Mouse (Mus musculus): Measurements from ENCODE around the gene Serpina3g. TPM values are rescaled to one million over a fixed set of nuclear protein-coding genes. Genes with fewer than 3 reads are reported as not detected.

Gene Serpina3g
- polyA plus RNA-seq, 1 experiment from 2014 or later, result 0.33 TPM

DNA sequence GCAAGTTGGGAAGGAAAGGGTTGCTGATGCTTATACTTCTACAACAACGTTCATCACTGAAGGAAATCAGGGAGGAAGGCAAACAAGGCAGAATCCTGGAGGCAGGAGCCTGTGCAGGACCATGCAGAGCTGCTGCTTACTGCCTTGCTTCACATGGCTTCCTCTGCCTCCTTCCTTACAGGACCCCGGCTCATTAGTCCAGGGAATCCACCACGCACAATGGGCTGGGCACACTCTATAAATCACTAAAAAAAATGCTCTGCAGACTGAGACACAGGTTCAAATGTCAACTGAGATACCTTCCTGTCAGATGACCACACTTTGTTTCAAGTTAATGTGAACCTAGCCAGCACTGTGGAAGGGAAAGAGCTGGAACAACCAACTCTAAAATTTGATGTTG is 25.0 kb downstream of the Serpina3g start:
- WGBS, result 53% methylated on average over 3 of the region's 3 CpGs

DNA sequence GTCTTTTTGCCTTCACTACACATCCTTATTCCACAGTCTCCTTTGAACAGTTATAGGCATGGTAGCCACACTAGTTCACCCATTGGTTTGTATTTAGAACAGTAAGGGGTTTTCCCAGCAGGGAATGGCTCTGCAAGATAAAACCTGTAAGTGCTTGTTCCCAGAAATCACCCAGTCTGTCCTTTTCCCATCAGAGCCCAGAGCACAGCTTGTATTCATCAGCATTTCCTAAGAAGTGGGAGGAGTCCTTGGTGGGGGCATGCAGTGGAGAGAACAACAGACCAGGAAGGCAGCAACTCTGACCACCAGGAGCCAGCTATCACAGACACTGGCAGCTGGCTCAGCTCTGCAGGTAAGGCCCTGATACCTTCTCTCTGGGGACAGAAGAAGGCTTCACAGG is 26.8 kb downstream of the Serpina3g start, which contains the start of gene Serpina3i:
Gene Serpina3i (plus strand): TSS at position 260 of the 400 bp plus-strand sequence.
- no peaks in the 10 kb centered on the region for H3K27me3 ChIP-seq (ENCODE audit: control insufficient read depth, insufficient read depth, low read length)
- no peak for DNase-seq (ENCODE audit: low spot score)
- no peak within 1 kb of the TSS for H3K4me3 ChIP-seq (ENCODE audit: low read depth, low read length)
- no peak within 1 kb of the TSS for H3K27ac ChIP-seq (ENCODE audit: low read depth, low read length)
- H3K4me1 ChIP-seq (ENCODE audit: control insufficient read depth, insufficient read depth, low read length), result no peaks in the 10 kb centered on the region
- no peak for ATAC-seq (ENCODE audit: insufficient read depth, low FRiP score, low TSS enrichment)
- no peak within 1 kb of the TSS for H3K9ac ChIP-seq (ENCODE audit: low read length)
- H3K36me3 ChIP-seq (ENCODE audit: control insufficient read depth, insufficient read depth, low read length), result no peaks in the 10 kb centered on the region
- no peaks in the 10 kb centered on the region for H3K9me3 ChIP-seq (ENCODE audit: control insufficient read depth, low read length)
- no peak within 1 kb of the TSS for H3K4me2 ChIP-seq (ENCODE audit: low read depth)

More for the DNA sequence above, 25.0 kb downstream of the Serpina3g start:
- H3K4me3 ChIP-seq (ENCODE audit: low read depth, low read length), result no peak overlapping the region
- no peak overlapping the region for H3K4me2 ChIP-seq (ENCODE audit: low read depth)
- DNase-seq (ENCODE audit: low spot score) (no peak), ATAC-seq (ENCODE audit: insufficient read depth, low FRiP score, low TSS enrichment) (no peak)
- H3K4me1 ChIP-seq (ENCODE audit: control insufficient read depth, insufficient read depth, low read length), result no peaks in the 10 kb centered on the region
- H3K27me3 ChIP-seq (ENCODE audit: control insufficient read depth, insufficient read depth, low read length), result no peaks in the 10 kb centered on the region
- H3K36me3 ChIP-seq (ENCODE audit: control insufficient read depth, insufficient read depth, low read length), result no peaks in the 10 kb centered on the region
- H3K27ac ChIP-seq (ENCODE audit: low read depth, low read length), result no peak overlapping the region
- H3K9ac ChIP-seq (ENCODE audit: low read length), result no peak overlapping the region
- H3K9me3 ChIP-seq (ENCODE audit: control insufficient read depth, low read length), result no peaks in the 10 kb centered on the region

DNA sequence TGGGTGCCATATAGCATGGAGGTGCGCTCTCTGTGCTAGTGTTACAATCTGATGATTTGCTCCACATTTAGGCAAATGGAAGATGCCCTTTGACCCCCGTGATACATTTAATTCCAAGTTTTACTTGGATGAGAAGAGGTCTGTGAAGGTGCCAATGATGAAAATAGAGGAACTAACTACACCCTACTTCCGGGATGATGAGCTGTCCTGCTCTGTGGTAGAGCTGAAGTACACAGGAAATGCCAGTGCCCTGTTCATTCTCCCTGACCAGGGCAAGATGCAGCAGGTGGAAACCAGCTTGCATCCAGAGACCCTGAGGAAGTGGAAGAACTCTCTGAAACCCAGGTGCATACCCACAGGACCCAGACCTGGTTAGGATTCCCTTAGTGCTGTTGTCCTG is 30.3 kb downstream of the Serpina3g start:
- H3K36me3 ChIP-seq (ENCODE audit: control insufficient read depth, insufficient read depth, low read length), result no peaks in the 10 kb centered on the region
- no peaks in the 10 kb centered on the region for H3K9me3 ChIP-seq (ENCODE audit: control insufficient read depth, low read length)
- no peak overlapping the region for H3K9ac ChIP-seq (ENCODE audit: low read length)
- WGBS, result 88% methylated on average over 3 of the region's 3 CpGs
- DNase-seq (ENCODE audit: low spot score) (no peak), ATAC-seq (ENCODE audit: insufficient read depth, low FRiP score, low TSS enrichment) (no peak)
- no peaks in the 10 kb centered on the region for H3K4me1 ChIP-seq (ENCODE audit: control insufficient read depth, insufficient read depth, low read length)
- H3K27ac ChIP-seq (ENCODE audit: low read depth, low read length), result no peak overlapping the region
- H3K27me3 ChIP-seq (ENCODE audit: control insufficient read depth, insufficient read depth, low read length), result no peaks in the 10 kb centered on the region
- no peak overlapping the region for H3K4me2 ChIP-seq (ENCODE audit: low read depth)
- H3K4me3 ChIP-seq (ENCODE audit: low read depth, low read length), result no peak overlapping the region

DNA sequence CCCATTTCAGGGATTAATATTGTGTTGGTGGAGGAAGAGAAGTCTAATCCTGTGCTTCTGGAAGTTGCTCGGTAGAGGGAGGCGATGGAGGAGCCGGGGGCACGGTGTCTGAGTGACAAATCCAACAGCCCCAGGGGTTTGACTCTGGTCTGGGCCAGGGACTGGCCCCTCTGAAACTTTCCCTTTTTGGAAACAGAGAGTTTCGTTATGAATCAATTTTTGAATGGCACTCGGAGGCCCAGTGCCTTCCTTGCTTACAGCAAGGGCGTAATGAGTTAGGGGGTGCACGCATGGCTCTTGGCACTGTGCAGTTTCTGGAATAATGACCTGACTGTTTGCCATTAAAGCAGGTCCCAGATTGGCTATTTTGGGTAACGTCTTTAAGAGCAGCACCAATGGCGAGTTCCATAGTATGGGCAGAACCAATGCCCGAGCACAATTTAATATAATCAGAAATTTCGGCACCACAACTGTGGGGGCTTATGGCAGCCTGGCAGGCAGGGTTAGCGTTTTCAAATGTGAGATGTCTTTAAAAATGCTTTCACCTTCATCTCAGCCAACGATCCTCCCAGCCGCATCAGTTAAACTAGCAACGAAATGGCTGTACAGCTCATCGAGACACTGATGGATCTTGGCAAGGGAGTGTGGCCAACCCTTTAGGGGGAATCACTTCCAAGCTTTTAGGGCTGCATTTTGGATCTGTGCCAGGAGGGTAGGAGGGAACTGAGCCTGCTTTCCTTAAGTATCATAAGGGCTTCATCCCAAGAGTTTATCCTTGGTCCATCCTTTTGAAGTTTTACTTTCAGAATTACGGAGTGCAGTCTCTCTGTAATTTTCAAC is 42.4 kb downstream of the Serpina3g start:
- 88% methylated on average over 18 of the region's 18 CpGs for WGBS
- H3K27me3 ChIP-seq (ENCODE audit: control insufficient read depth, insufficient read depth, low read length), result no peaks in the 10 kb centered on the region
- H3K4me1 ChIP-seq (ENCODE audit: control insufficient read depth, insufficient read depth, low read length), result no peaks in the 10 kb centered on the region
- ATAC-seq (ENCODE audit: insufficient read depth, low FRiP score, low TSS enrichment) (no peak), DNase-seq (ENCODE audit: low spot score) (no peak)
- H3K36me3 ChIP-seq (ENCODE audit: control insufficient read depth, insufficient read depth, low read length), result no peaks in the 10 kb centered on the region
- no peak overlapping the region for H3K9ac ChIP-seq (ENCODE audit: low read length)
- no peak overlapping the region for H3K4me2 ChIP-seq (ENCODE audit: low read depth)
- H3K9me3 ChIP-seq (ENCODE audit: control insufficient read depth, low read length), result no peaks in the 10 kb centered on the region
- H3K4me3 ChIP-seq (ENCODE audit: low read depth, low read length), result no peak overlapping the region
- H3K27ac ChIP-seq (ENCODE audit: low read depth, low read length), result no peak overlapping the region

DNA sequence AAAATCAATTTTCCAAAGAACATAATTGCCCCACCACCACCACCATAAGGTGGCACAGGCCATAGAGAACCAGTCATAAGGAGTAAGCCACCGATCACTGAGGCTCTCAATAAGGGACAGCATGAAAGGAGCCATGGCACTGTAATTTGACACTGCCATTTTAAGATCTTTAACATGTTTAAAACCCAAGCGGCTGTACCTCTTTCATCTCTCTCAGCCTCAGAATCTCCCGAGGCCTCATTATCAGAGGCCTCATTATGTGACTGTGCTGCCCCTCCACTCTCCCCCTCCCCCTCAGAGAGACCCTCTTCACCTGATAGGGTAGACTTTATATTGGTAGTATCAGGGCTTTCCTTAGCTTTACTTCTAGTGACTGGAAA is 43.0 kb downstream of the Serpina3g start:
- no peaks in the 10 kb centered on the region for H3K9me3 ChIP-seq (ENCODE audit: control insufficient read depth, low read length)
- H3K4me1 ChIP-seq (ENCODE audit: control insufficient read depth, insufficient read depth, low read length), result no peaks in the 10 kb centered on the region
- ATAC-seq (ENCODE audit: insufficient read depth, low FRiP score, low TSS enrichment) (no peak), DNase-seq (ENCODE audit: low spot score) (no peak)
- no peak overlapping the region for H3K27ac ChIP-seq (ENCODE audit: low read depth, low read length)
- no peak overlapping the region for H3K4me3 ChIP-seq (ENCODE audit: low read depth, low read length)
- no peak overlapping the region for H3K9ac ChIP-seq (ENCODE audit: low read length)
- H3K36me3 ChIP-seq (ENCODE audit: control insufficient read depth, insufficient read depth, low read length), result no peaks in the 10 kb centered on the region
- 12% methylated on average over 3 of the region's 3 CpGs for WGBS
- H3K27me3 ChIP-seq (ENCODE audit: control insufficient read depth, insufficient read depth, low read length), result no peaks in the 10 kb centered on the region
- no peak overlapping the region for H3K4me2 ChIP-seq (ENCODE audit: low read depth)

DNA sequence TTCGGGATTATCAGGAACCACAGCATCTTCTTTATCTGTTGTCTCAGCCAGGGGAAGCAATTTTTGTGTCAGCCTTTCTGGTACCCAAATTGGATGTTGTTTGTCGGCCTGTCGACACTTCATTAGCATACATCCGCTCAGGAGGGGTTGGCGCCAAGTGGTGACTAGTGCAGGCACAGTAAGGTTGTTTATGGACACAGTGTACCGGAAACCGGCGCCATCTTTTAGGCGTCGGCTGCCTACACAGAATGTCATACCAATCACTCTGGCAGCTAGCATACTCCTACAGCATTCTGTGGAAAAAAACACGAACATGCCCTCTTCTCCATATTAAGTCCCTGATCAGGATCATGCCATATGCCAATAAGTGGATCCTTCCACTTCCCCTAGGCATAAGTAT is 47.3 kb downstream of the Serpina3g start:
- no peaks in the 10 kb centered on the region for H3K4me1 ChIP-seq (ENCODE audit: control insufficient read depth, insufficient read depth, low read length)
- no peaks in the 10 kb centered on the region for H3K9me3 ChIP-seq (ENCODE audit: control insufficient read depth, low read length)
- no peaks in the 10 kb centered on the region for H3K36me3 ChIP-seq (ENCODE audit: control insufficient read depth, insufficient read depth, low read length)
- ATAC-seq (ENCODE audit: insufficient read depth, low FRiP score, low TSS enrichment) (no peak), DNase-seq (ENCODE audit: low spot score) (no peak)
- WGBS, result 90% methylated on average over 11 of the region's 11 CpGs
- no peak overlapping the region for H3K4me2 ChIP-seq (ENCODE audit: low read depth)
- H3K27me3 ChIP-seq (ENCODE audit: control insufficient read depth, insufficient read depth, low read length), result no peaks in the 10 kb centered on the region
- H3K4me3 ChIP-seq (ENCODE audit: low read depth, low read length), result no peak overlapping the region
- no peak overlapping the region for H3K27ac ChIP-seq (ENCODE audit: low read depth, low read length)
- H3K9ac ChIP-seq (ENCODE audit: low read length), result no peak overlapping the region

DNA sequence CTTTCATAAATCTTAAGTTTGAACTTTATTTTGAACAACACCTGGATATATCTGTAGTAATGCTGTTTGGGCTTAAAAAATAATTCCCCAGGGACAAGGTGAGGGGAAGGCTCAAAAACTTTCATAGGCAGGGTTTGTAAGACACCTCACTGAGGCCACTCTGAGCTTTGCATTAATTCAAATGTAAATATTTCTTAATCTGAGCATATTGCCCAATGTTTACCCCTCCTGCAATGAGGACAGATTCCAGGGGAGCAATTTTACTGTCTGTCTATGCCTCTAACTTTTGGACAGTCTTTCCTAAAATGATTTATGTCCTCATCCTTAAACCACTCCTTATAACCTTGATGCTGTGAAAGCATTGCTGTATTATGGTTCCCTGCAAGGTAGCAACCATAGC is 52.3 kb downstream of the Serpina3g start:
- Histone ChIP-seq H3K9ac (ENCODE audit: low read length) (no peak overlapping the region), H3K27me3 (ENCODE audit: control insufficient read depth, insufficient read depth, low read length) (no peaks in the 10 kb centered on the region), H3K36me3 (ENCODE audit: control insufficient read depth, insufficient read depth, low read length) (no peaks in the 10 kb centered on the region), H3K9me3 (ENCODE audit: control insufficient read depth, low read length) (no peaks in the 10 kb centered on the region), H3K4me1 (ENCODE audit: control insufficient read depth, insufficient read depth, low read length) (no peaks in the 10 kb centered on the region), H3K4me2 (ENCODE audit: low read depth) (no peak overlapping the region), H3K27ac (ENCODE audit: low read depth, low read length) (no peak overlapping the region), H3K4me3 (ENCODE audit: low read depth, low read length) (no peak overlapping the region)
- DNase-seq (ENCODE audit: low spot score) (no peak), ATAC-seq (ENCODE audit: insufficient read depth, low FRiP score, low TSS enrichment) (no peak)

DNA sequence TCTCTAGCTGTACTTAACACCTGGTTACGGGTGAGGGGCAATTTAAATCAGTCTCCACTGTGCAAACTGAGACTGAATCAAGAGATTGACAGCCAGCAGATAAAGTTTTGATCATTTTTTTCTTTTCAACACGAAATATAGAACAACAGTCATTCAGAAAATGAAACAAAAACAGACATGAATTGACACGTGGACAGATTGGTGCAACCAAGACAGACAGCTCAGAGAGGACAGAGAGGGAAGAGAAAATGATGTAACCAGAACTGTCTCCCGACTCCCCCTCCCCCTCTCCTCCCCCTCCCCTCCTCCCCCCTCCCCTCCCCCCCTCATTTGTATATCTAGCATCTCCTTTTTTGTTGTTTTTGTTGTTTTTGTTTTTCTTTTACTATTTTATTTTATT is 53.8 kb downstream of the Serpina3g start:
- Histone ChIP-seq H3K36me3 (ENCODE audit: control insufficient read depth, insufficient read depth, low read length) (no peaks in the 10 kb centered on the region), H3K9ac (ENCODE audit: low read length) (no peak overlapping the region), H3K4me2 (ENCODE audit: low read depth) (no peak overlapping the region), H3K9me3 (ENCODE audit: control insufficient read depth, low read length) (no peaks in the 10 kb centered on the region), H3K27ac (ENCODE audit: low read depth, low read length) (no peak overlapping the region), H3K4me3 (ENCODE audit: low read depth, low read length) (no peak overlapping the region), H3K4me1 (ENCODE audit: control insufficient read depth, insufficient read depth, low read length) (no peaks in the 10 kb centered on the region), H3K27me3 (ENCODE audit: control insufficient read depth, insufficient read depth, low read length) (no peaks in the 10 kb centered on the region)
- no peak for ATAC-seq (ENCODE audit: insufficient read depth, low FRiP score, low TSS enrichment)
- WGBS, result 60% methylated on average over 4 of the region's 4 CpGs
- no peak for DNase-seq (ENCODE audit: low spot score)

Data from neural tube, embryonic 11.5 days (tissue).